Mouse (Mus musculus): ENCODE data around the gene Omt2b. TPM values are rescaled to one million over a fixed set of nuclear protein-coding genes. Genes with fewer than 3 reads are reported as not detected.
"Not testable (repeated sequence)": the region's sequence is repeated elsewhere in the genome, so short reads cannot be mapped to it uniquely, and the experiment has no call there.

The Omt2b gene
- not detected in 2 replicates for polyA plus RNA-seq (2015; fragmentation: Nextera tagmentation; extraction: Ambion mirVana)

DNA sequence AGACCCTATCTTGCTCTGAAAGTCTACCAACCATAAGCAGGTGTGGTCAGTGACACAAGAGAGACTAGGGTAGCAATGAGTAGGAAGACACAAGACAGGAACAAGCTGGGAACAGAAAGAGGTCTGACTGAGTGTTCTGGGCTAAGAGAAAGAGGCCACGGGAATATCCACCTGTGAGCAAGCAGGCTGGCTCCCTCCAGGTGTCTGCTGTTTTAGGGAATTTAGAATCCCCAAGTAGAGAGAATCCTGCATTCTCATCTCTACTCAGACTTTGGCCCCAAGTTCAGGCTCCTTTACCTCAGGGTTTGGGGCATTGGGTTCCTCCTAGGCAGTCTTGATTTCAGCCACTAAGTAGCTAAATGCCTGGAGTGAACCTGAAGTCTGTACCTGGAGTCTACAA is at the start of gene Omt2b:
TSS of gene Omt2b (plus strand) at position 301 of the 400 bp plus-strand sequence.
- not testable (repeated sequence) for H3K27me3 ChIP-seq (ENCODE audit: control insufficient read depth, insufficient read depth, low read depth, low read length); H3K4me1 ChIP-seq (replicated peaks; ENCODE audit: control insufficient read depth, insufficient read depth, low read length); H3K9ac ChIP-seq (ENCODE audit: low read length); H3K4me3 ChIP-seq (ENCODE audit: low read length); H3K27ac ChIP-seq (ENCODE audit: low read length); H3K4me2 ChIP-seq (ENCODE audit: low read depth, low read length); H3K9me3 ChIP-seq (ENCODE audit: control insufficient read depth, low read length); H3K36me3 ChIP-seq (ENCODE audit: control insufficient read depth, insufficient read depth, low read length); ATAC-seq (ENCODE audit: low read depth)
- WGBS, result 87% methylated on average over 1 of the region's 1 CpGs

DNA sequence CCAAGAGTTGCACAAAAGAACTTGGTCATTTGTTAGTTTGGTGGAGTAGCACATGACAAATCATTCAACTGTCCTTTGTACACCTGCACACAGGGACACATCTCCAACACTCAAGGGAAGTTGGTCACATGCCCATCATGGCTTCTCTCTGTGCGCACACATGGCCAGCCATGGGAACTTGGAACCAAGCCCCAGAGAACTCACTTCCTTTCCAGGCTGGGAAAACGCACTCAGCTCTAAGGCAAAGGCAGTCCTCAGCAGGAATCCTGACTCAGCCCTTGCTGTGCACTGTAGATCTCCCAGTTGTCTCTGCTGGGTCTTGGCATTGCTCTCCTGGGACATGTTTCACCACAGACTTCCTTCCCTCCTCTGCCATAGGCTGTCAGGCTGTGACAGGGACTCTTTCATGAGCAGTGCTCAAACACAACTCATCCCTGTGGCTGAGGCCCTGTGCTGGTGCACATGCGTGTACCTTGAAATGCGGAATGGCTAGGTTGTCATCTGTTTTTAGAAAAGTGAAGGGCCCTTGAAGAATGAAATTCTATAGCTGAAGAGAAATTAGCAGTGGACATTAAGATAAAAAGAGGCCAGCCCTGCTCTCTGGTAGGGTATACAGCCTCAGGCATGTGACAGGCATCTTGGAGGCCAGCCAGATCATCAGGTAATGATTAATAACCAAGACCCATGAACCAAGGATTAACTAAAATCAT is 45.2 kb upstream of the Omt2b start:
- WGBS, result 58% methylated on average over 4 of the region's 4 CpGs
- H3K9ac ChIP-seq (ENCODE audit: low read length); H3K27me3 ChIP-seq (ENCODE audit: control insufficient read depth, insufficient read depth, low read depth, low read length); H3K27ac ChIP-seq (ENCODE audit: low read length); H3K4me1 ChIP-seq (replicated peaks; ENCODE audit: control insufficient read depth, insufficient read depth, low read length); H3K36me3 ChIP-seq (ENCODE audit: control insufficient read depth, insufficient read depth, low read length); H3K4me3 ChIP-seq (ENCODE audit: low read length); H3K9me3 ChIP-seq (ENCODE audit: control insufficient read depth, low read length); H3K4me2 ChIP-seq (ENCODE audit: low read depth, low read length): not testable (repeated sequence)
- peak; percentile 65; the same call in 1 of the 2 replicates for ATAC-seq (ENCODE audit: low read depth)

DNA sequence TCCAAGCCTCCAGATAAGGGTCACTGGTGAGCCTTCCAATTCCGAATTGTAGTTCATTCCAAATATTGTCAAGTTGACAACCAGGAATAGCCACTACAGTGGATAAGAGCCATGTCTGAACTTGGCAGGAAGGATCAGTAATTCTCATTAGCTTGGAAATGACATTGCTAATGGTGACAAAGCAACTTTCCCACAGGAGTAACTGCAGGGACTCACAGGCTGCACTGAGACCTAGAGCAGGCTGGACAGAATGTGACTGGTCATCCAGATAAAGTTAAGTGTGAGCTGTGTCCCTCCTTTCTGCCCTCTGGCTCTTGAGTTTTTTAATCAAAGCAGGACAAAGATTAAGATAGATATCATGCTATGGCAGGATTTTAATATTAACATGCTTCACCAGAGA is 38.3 kb upstream of the Omt2b start:
- no CpG with 5 or more reads among the region's 1 CpGs for WGBS
- H3K4me3 ChIP-seq (ENCODE audit: low read length); H3K4me2 ChIP-seq (ENCODE audit: low read depth, low read length); H3K36me3 ChIP-seq (ENCODE audit: control insufficient read depth, insufficient read depth, low read length); H3K27ac ChIP-seq (ENCODE audit: low read length); H3K9ac ChIP-seq (ENCODE audit: low read length); H3K27me3 ChIP-seq (ENCODE audit: control insufficient read depth, insufficient read depth, low read depth, low read length); H3K4me1 ChIP-seq (replicated peaks; ENCODE audit: control insufficient read depth, insufficient read depth, low read length); H3K9me3 ChIP-seq (ENCODE audit: control insufficient read depth, low read length); ATAC-seq (ENCODE audit: low read depth): not testable (repeated sequence)

DNA sequence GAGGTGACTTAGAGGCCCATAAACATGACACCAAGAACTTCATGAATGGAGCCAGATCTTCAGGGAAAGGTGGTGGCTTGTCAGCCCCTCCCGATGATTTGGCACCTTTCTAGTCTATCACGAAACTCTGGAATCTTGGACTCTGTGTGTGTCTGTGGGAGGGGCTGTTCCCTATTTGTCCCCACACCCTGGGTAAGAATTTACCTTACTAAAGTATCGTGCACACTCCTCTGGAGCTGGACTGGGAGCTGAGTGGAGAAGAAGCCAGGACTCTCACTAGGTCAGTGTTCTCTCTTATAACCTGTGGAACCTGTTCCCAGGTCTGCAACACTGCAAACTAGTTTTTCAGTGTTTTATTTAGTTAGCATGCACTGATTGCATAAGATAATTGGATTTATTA is 37.7 kb upstream of the Omt2b start, which contains the start of gene Gm10639:
TSS of gene Gm10639 (plus strand) at position 201 of the 400 bp plus-strand sequence.
- not testable (repeated sequence) for H3K9me3 ChIP-seq (ENCODE audit: control insufficient read depth, low read length); H3K4me3 ChIP-seq (ENCODE audit: low read length); H3K4me1 ChIP-seq (replicated peaks; ENCODE audit: control insufficient read depth, insufficient read depth, low read length); H3K27ac ChIP-seq (ENCODE audit: low read length); H3K27me3 ChIP-seq (ENCODE audit: control insufficient read depth, insufficient read depth, low read depth, low read length); H3K36me3 ChIP-seq (ENCODE audit: control insufficient read depth, insufficient read depth, low read length); H3K4me2 ChIP-seq (ENCODE audit: low read depth, low read length); H3K9ac ChIP-seq (ENCODE audit: low read length)
- peak; percentile 61; the same call in 1 of the 2 replicates for ATAC-seq (ENCODE audit: low read depth)
- 62% methylated on average over 3 of the region's 3 CpGs for WGBS

DNA sequence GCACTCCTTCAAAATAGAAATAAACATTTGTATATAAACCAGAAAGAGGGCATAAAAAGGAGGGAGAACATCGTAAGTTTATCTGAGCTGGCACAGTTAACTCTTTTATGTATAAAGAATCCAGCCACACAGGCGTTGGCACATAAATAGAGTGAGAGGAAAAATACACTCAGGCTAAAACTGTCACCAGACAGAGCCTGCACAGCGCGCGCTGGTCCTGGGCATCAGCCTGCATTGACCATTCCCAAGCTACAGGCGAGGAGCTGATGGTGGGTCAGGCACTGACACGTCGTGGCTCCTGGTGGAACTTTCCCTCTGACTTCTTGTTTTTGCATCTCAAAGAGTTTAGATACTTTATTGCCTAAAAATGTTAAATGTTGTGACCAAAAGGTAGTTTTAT is 34.9 kb upstream of the Omt2b start:
- 68% methylated on average over 8 of the region's 8 CpGs for WGBS
- not testable (repeated sequence) for H3K27ac ChIP-seq (ENCODE audit: low read length); H3K9me3 ChIP-seq (ENCODE audit: control insufficient read depth, low read length); H3K27me3 ChIP-seq (ENCODE audit: control insufficient read depth, insufficient read depth, low read depth, low read length); H3K36me3 ChIP-seq (ENCODE audit: control insufficient read depth, insufficient read depth, low read length); H3K9ac ChIP-seq (ENCODE audit: low read length); H3K4me1 ChIP-seq (replicated peaks; ENCODE audit: control insufficient read depth, insufficient read depth, low read length); H3K4me2 ChIP-seq (ENCODE audit: low read depth, low read length); H3K4me3 ChIP-seq (ENCODE audit: low read length)
- ATAC-seq (ENCODE audit: low read depth), result peak; percentile 47; the same call in 1 of the 2 replicates

DNA sequence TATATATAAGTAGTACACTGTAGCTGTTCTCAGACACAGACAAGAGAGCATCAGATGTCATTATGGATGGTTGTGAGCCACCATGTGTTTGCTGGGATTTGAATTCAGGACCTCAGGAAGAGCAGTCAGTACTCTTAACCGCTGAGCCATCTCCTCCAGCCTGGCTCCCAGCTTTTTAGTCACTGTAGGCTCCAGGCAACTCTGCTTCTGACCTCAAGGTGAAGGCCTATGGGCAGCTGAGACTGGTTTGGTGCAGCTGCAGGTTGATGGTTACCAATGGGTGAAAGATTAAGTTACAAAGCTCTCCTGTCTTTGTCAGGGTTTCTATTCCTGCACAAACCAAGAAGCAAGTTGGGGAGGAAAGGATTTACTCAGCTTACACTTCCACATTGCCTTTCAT is 33.7 kb upstream of the Omt2b start:
- ATAC-seq (ENCODE audit: low read depth); H3K27me3 ChIP-seq (ENCODE audit: control insufficient read depth, insufficient read depth, low read depth, low read length); H3K4me1 ChIP-seq (replicated peaks; ENCODE audit: control insufficient read depth, insufficient read depth, low read length); H3K9me3 ChIP-seq (ENCODE audit: control insufficient read depth, low read length); H3K36me3 ChIP-seq (ENCODE audit: control insufficient read depth, insufficient read depth, low read length); H3K4me2 ChIP-seq (ENCODE audit: low read depth, low read length); H3K27ac ChIP-seq (ENCODE audit: low read length); H3K9ac ChIP-seq (ENCODE audit: low read length); H3K4me3 ChIP-seq (ENCODE audit: low read length): not testable (repeated sequence)
- WGBS, result 50% methylated on average over 1 of the region's 1 CpGs

DNA sequence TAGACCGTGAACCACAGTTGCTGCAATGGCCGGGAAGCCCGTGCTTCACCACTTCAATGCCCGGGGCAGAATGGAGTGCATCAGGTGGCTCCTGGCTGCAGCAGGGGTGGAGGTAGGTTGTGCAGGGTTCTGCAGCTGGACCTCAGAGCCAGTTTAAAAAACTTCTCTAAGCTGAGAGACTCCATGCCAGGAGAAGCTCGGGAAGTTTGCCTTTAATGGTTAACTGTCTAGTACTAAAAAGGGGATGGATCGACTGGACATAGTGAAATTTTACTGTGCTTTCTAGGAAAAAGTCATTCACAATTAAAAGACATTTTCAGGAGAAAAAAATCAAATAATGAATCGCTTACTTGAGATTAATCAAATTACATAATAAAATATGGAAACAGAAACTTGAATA is 32.6 kb upstream of the Omt2b start:
- not testable (repeated sequence) for ATAC-seq (ENCODE audit: low read depth); H3K4me3 ChIP-seq (ENCODE audit: low read length); H3K9me3 ChIP-seq (ENCODE audit: control insufficient read depth, low read length); H3K36me3 ChIP-seq (ENCODE audit: control insufficient read depth, insufficient read depth, low read length); H3K27ac ChIP-seq (ENCODE audit: low read length); H3K4me1 ChIP-seq (replicated peaks; ENCODE audit: control insufficient read depth, insufficient read depth, low read length); H3K4me2 ChIP-seq (ENCODE audit: low read depth, low read length); H3K9ac ChIP-seq (ENCODE audit: low read length); H3K27me3 ChIP-seq (ENCODE audit: control insufficient read depth, insufficient read depth, low read depth, low read length)
- 73% methylated on average over 4 of the region's 7 CpGs for WGBS

DNA sequence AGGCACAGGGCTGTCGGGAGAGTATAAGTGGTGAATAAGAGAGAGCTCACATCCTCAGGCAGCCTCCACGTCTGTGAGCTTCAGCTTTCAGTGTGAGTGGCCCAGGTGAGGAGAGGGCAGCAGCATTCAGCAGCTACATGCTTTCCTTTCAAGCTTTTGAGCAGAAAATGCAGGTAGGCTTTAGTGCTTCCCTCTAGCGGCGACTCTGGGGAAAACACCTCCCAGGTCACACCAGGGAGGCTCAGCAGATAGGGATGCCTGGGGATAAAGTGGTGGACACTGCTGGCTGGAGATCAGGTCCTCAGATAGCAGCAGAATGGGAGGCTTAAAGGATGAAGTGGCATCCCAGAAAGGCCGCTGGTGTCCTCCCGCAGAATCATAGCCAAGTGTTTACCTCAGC is 31.3 kb upstream of the Omt2b start:
- 6% methylated on average over 6 of the region's 6 CpGs for WGBS
- not testable (repeated sequence) for ATAC-seq (ENCODE audit: low read depth); H3K27ac ChIP-seq (ENCODE audit: low read length)

DNA sequence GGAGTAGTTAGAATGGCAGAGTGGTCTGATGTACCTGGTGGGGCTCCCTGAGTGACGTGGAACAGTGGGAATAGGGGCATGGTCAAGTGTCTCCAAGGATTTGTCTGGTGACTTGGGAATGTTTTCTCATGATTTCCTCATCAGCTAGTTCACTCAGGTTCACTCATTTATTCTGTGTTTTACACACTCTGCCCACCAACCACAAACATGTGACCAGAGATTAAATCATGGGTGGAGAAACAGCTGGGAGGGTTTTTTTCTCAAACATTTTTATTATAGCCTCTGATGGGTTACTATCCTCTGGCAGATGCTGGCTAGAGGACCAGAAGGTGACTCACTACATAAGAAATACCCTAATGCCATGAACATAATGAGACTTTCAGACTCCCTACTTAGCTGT is 29.2 kb upstream of the Omt2b start:
- Histone ChIP-seq H3K36me3 (ENCODE audit: control insufficient read depth, insufficient read depth, low read length) (no peaks in the 10 kb centered on the region), H3K9me3 (ENCODE audit: control insufficient read depth, low read length) (no peaks in the 10 kb centered on the region), H3K4me2 (ENCODE audit: low read depth, low read length) (no peak overlapping the region), H3K9ac (ENCODE audit: low read length) (no peak overlapping the region), H3K27ac (ENCODE audit: low read length) (no peak overlapping the region), H3K27me3 (ENCODE audit: control insufficient read depth, insufficient read depth, low read depth, low read length) (no peaks in the 10 kb centered on the region), H3K4me1 (replicated peaks; ENCODE audit: control insufficient read depth, insufficient read depth, low read length) (no peaks in the 10 kb centered on the region), H3K4me3 (ENCODE audit: low read length) (no peak overlapping the region)
- WGBS, result 41% methylated on average over 1 of the region's 1 CpGs
- ATAC-seq (ENCODE audit: low read depth), result no peak

More for the DNA sequence above, 31.3 kb upstream of the Omt2b start:
- not testable (repeated sequence) for H3K9me3 ChIP-seq (ENCODE audit: control insufficient read depth, low read length); H3K9ac ChIP-seq (ENCODE audit: low read length); H3K27me3 ChIP-seq (ENCODE audit: control insufficient read depth, insufficient read depth, low read depth, low read length); H3K4me1 ChIP-seq (replicated peaks; ENCODE audit: control insufficient read depth, insufficient read depth, low read length); H3K36me3 ChIP-seq (ENCODE audit: control insufficient read depth, insufficient read depth, low read length); H3K4me3 ChIP-seq (ENCODE audit: low read length); H3K4me2 ChIP-seq (ENCODE audit: low read depth, low read length)

DNA sequence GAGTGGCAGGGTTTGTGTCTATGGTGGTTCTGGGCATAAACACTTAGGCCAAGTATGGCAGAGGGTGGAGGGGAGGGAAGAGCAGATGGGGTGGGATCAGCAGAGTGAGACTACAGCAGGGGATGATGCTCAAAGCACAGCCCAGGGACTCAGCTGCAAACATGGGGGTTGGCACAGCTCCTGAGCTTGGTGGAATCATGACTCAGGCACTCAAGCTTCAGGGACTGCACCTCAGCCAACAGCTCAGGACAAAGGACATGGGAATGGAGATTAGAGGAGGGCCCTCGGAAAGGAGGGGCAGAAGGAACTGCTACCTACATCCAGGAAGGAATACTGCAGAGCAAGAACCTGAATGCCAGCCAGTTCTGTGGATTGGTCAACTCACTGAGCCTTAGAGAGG is 28.2 kb upstream of the Omt2b start:
- WGBS, result 48% methylated on average over 1 of the region's 1 CpGs
- not testable (repeated sequence) for H3K27ac ChIP-seq (ENCODE audit: low read length); H3K4me1 ChIP-seq (replicated peaks; ENCODE audit: control insufficient read depth, insufficient read depth, low read length); ATAC-seq (ENCODE audit: low read depth); H3K4me2 ChIP-seq (ENCODE audit: low read depth, low read length); H3K36me3 ChIP-seq (ENCODE audit: control insufficient read depth, insufficient read depth, low read length); H3K9me3 ChIP-seq (ENCODE audit: control insufficient read depth, low read length); H3K9ac ChIP-seq (ENCODE audit: low read length); H3K27me3 ChIP-seq (ENCODE audit: control insufficient read depth, insufficient read depth, low read depth, low read length); H3K4me3 ChIP-seq (ENCODE audit: low read length)
